Mouse (Mus musculus) kidney, postnatal 36 days (tissue): Measurements from ENCODE around the gene Vav3.

Experiments
- DNase-seq, 2 experiments: peaks; one replicate each; pipeline ENCODE4 v3.0.0; 2021 to 2022; ENCODE audit warnings: mixed read lengths in 2 of 2

The Vav3 gene

GRCm38 (mm10) chr3:109516372-109516771 is 175.9 kb downstream of the Vav3 start:
- no peak for DNase-seq

- DNase-seq: no peak
These were observed 181.7 kb downstream of the Vav3 start for GRCm38 (mm10) chr3:109522115-109522514.

GRCm38 (mm10) chr3:109525825-109526224 is 185.4 kb downstream of the Vav3 start:
- DNase-seq: no peak

GRCm38 (mm10) chr3:109526246-109526645 is 185.8 kb downstream of the Vav3 start:
- DNase-seq: peak; percentile 84 to 94

- no peak for DNase-seq
These were observed 186.2 kb downstream of the Vav3 start for GRCm38 (mm10) chr3:109526651-109527050.

- peak in 1 of 2 experiments; percentile 4 for DNase-seq
These were observed 188.2 kb downstream of the Vav3 start for GRCm38 (mm10) chr3:109528688-109529087.

- peak; percentile 37 to 79 for DNase-seq
These were observed 197.2 kb downstream of the Vav3 start for GRCm38 (mm10) chr3:109537686-109538085.

GRCm38 (mm10) chr3:109540009-109540408 is 199.6 kb downstream of the Vav3 start:
- DNase-seq: no peak

- DNase-seq: peak; percentile 25 to 39
These were observed 204.2 kb downstream of the Vav3 start for GRCm38 (mm10) chr3:109544476-109545221.

- no peak for DNase-seq
These were observed 216.9 kb downstream of the Vav3 start for GRCm38 (mm10) chr3:109557329-109557728.

- no peak for DNase-seq
These were observed 220.8 kb downstream of the Vav3 start for GRCm38 (mm10) chr3:109561295-109561694.

- no peak for DNase-seq
These were observed 221.3 kb downstream of the Vav3 start for GRCm38 (mm10) chr3:109561776-109562175.

- no peak for DNase-seq
These were observed 221.8 kb downstream of the Vav3 start for GRCm38 (mm10) chr3:109562268-109562667.

GRCm38 (mm10) chr3:109564443-109564842 is 224.0 kb downstream of the Vav3 start:
- no peak for DNase-seq

- DNase-seq: no peak
These were observed 228.3 kb downstream of the Vav3 start for GRCm38 (mm10) chr3:109568542-109569265.

- no peak for DNase-seq
These were observed 231.0 kb downstream of the Vav3 start for GRCm38 (mm10) chr3:109571483-109571882.

GRCm38 (mm10) chr3:109572871-109573270 is 232.4 kb downstream of the Vav3 start:
- peak; percentile 80 to 90 for DNase-seq

- DNase-seq: peak in 1 of 2 experiments; percentile 16
These were observed 233.2 kb downstream of the Vav3 start for GRCm38 (mm10) chr3:109573549-109574146.

- DNase-seq: peak in 1 of 2 experiments; percentile 26
These were observed 233.7 kb downstream of the Vav3 start for GRCm38 (mm10) chr3:109574161-109574560.

GRCm38 (mm10) chr3:109578347-109578746 is 237.9 kb downstream of the Vav3 start:
- DNase-seq: peak; percentile 67 to 84

- DNase-seq: peak in 1 of 2 experiments; percentile 17
These were observed 238.5 kb downstream of the Vav3 start for GRCm38 (mm10) chr3:109578983-109579382.

GRCm38 (mm10) chr3:109585946-109586345 is 245.5 kb downstream of the Vav3 start:
- peak; percentile 18 to 43 for DNase-seq

- no peak for DNase-seq
These were observed 252.5 kb downstream of the Vav3 start for GRCm38 (mm10) chr3:109592970-109593369.

GRCm38 (mm10) chr3:109596084-109596483 is 255.6 kb downstream of the Vav3 start:
- DNase-seq: no peak
